Mouse (Mus musculus): ENCODE measurements around the gene Tiparp.

DNA sequence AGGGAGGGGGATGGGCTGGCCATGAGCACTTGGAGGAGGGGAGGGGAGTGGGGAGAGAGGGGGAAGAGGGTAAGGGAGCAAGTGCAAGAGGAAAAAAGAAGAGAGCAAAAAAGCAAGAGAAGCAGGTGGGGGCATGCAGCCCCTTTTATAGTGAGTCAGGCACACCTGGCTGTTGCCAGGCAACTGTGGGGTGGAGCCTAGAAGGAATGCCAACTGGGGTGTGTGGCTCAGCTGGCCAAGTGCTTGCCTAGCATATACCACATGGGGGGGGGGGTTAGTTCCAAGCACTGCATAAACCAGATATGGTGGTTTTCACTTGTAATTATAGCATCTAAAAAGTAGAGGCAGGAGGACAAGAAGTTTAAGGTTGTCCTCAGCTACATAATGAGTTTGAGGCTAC is 66.3 kb downstream of the Tiparp start:
- no peak for TF ChIP-seq CTCF (IDR thresholded peaks at IDR 0.05; ENCODE audit: low read depth, low read length)
- TF ChIP-seq POLR2A (IDR thresholded peaks at IDR 0.05; ENCODE audit: insufficient read depth, low read length), result no peak
- no peak for TF ChIP-seq EP300 (IDR thresholded peaks at IDR 0.05; ENCODE audit: insufficient read depth, low read depth, low read length)
